Mouse (Mus musculus) brain, embryonic 14.5 days (tissue): Measurements from ENCODE around the gene Psmb1. TPM values are rescaled to one million over a fixed set of nuclear protein-coding genes. Genes with fewer than 3 reads are reported as not detected.
"Not testable (repeated sequence)": the region's sequence is repeated elsewhere in the genome, so short reads cannot be mapped to it uniquely, and the experiment has no call there.

Source experiments
- DNase-seq: peaks from one replicate; pipeline ENCODE4 v3.0.0-alpha.2; 2011; ENCODE audit warnings: low read depth
- CTCF ChIP-seq: fragments of 200-500 bp; IDR thresholded peaks from 2 replicates; pipeline ENCODE4 v1.5.1; 2012; ENCODE audit warnings: inconsistent platforms, mild to moderate bottlenecking, moderate library complexity, borderline replicate concordance; ENCODE audit not compliant: insufficient read depth, insufficient read length; ENCODE audit errors: extremely low read depth
- POLR2A ChIP-seq: fragments of 200-500 bp; IDR thresholded peaks from 2 replicates; pipeline ENCODE4 v1.6.1; 2012; ENCODE audit warnings: mild to moderate bottlenecking, inconsistent platforms, borderline replicate concordance; ENCODE audit not compliant: poor library complexity, insufficient read depth, insufficient read length, severe bottlenecking; ENCODE audit errors: extremely low read depth
- polyA plus RNA-seq: library from polyadenylated mRNA; depleted of rRNA; stranded (reverse); fragments of >200 nt; gene quantifications from 2 replicates; pipeline ENCODE4 v1.2.3, GENCODE M21; 2012

Psmb1 gene
- polyA plus RNA-seq, 1 experiment = 162 TPM

DNA sequence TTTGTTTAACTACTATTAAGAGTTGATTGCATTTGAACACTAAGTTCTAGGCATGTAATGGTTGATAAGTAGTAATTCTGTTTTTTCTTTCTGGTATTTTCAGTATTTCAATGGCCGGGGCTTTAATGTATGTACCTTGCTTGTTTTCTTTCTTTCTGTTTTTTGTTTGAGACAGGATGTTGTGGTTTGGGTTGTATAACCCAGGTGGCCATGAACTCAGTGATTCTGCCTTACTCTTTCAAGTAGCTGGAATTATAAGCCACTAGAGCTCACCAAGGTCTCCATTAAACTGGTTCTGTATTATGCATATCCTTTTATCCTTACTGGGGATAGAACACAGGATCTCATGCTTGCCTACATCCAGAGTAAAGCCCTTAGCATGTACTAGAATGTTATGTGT lies 19.2 kb upstream of the Psmb1 start:
- DNase-seq = no peak
- TF ChIP-seq CTCF (no peak), POLR2A (no peak)

DNA sequence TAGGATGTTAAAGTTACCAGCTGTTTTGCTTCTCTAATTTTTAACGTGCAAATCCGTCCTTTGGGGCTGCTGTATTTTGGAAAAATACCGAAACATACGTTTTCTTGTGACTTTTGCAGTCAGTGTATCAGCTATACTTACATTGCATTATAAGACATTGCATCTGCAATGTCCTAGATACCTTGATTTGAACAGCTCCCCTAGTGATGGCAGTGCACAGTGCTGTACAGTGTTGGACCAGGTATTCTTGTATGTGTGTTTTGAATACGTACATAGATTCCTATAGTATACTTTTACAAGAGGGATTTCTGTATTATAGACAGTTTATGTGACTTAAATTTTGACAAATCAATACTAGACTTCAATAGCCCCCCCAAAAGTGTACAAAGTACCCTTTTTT lies 18.6 kb upstream of the Psmb1 start:
- TF ChIP-seq POLR2A (no peak), CTCF (no peak)

DNA sequence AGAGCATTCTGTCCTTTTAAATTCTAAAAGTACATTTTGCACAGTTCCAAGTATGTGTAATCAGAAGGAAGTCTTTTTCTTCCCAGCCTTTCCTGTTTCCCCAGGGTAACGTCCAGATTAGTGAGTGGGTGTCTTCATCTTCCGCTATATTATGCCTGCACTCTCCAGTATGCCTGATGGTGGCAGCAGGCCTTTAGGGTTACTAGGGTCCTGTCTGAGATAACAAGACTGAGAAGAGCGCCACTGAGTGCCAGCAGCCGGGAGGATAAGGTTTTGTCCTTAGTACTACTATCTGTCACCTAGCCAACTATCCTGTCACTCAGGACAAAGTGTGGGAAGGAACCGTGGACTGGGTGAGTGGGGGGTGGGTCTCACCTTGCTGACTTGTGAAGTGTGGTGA lies 18.2 kb upstream of the Psmb1 start:
- TF ChIP-seq CTCF = no peak
- no peak for TF ChIP-seq POLR2A
- DNase-seq = no peak

More for the DNA sequence above, 18.6 kb upstream of the Psmb1 start:
- DNase-seq = no peak

DNA sequence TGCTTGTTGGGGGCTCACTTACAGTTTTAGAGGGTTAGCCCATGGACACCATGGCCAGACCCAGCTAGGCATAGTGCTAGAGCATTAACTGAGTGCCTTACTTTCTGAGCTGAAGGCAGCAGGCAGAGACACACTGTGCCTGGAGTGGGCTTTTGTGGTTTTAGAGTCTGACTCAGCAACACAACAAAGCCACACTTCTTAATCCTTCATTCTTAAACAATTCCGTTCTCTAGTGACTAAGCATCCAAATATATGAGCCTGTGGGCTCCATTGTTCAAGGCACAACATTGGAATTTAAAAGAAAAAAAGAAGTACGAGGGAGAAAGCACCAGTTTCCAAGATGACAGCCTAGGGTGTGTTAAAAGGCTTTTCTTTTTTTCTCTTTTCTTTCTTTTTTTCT lies 11.1 kb upstream of the Psmb1 start:
- TF ChIP-seq CTCF = no peak
- no peak for TF ChIP-seq POLR2A

DNA sequence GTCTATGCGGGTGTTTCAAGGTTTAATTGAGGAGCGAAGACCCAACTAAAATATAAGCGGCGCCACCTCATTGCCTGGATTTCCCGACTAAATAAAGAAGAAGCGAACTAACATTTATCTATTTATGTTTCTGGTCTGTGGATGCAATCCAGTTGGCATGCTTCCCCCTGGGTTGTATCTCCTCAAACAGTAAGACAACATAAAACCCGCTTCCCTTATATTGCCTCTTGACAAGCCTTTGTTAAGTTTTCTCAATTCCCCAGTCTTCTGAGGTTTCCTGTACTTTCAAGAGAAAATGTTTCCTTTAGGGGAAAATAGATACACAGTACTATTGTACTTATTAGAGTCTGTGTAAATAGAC lies 818 bp downstream of the Psmb1 start:
- no peak for DNase-seq
- no peak for TF ChIP-seq POLR2A
- TF ChIP-seq CTCF = no peak

More for the DNA sequence above, 11.1 kb upstream of the Psmb1 start:
- no peak for DNase-seq

DNA sequence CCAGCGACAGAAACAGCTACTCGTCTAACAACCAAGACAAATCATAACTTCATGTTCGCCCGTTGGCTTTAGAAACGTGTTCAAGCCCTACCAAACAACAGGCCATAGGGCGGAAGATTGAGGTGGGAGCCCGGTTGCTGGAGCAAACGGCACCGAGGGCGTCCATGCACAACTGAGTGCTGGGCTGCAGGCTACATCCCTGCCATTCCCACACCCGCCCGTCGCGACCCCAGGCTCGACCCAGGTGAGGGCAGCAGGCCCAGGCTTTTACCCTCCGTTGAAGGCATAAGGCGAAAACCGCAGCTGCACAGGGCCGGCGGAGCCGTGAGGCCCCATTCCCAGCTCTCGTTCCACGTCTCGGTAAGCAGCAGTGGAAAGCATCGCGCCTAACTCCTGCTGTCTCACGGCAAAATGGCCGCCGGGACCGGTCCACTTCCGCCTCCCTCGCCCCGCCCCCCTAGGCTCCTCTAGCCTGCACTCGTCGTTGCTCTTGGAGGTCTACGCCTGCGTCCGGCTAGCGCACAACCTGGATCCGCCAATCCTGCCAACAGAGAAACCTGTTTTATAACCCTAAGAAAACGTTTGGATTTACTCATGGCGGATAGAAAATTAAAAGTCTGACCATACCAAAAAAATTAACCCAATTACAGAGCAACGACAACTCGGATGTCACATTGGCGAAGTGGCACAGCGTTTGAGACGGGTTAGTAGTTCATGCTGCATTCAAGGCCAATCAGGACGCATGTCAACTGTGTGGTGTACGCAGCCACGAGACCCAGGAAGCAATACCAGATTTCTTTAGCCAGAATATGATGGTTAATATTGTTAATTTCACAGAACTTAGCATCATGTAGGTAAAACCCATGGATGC lies 1.4 kb downstream of the Psmb1 start:
- no peak for TF ChIP-seq CTCF
- TF ChIP-seq POLR2A = peak; percentile 64; the same call in 1 of the 2 replicates
- DNase-seq = peak; percentile 97

DNA sequence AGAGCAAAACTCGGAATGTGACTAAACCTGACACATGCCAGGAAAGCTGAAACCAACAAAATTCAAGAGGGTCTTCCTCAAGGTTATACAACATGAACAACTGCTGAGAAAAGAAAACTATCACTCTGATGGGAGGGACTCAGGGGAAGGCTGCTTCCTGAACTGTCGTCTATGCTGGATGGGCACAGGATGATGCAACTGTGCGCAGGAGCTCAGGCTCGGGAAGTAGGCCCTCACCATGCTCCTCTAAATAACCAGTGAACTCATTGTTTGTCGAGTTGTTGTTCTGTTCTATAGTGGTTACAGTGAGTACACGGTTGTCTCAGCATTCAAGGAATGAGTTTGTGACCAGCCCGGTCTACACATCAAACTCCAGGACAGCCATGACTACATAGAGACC lies 9.0 kb downstream of the Psmb1 start:
- no peak for TF ChIP-seq POLR2A
- no peak for TF ChIP-seq CTCF
- DNase-seq = no peak

DNA sequence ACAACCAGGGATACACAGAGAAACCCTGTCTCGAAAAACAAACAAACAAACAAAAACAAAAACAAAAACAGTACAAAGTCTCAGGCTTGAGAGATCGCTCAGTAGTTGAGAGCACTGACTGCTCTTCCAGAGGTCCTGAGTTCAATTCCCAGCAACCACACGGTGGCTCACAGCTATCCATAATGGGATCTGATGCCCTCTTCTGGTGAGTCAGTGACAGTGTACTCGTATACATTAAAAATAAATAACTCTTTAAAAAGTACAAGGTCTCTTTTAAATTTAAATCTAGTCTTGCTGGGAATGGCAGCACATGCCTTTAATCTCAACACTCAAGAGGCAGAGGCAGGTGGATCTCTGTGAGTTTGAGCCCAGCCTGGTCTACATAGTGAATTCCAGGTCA lies 26.9 kb downstream of the Psmb1 start:
- no peak for TF ChIP-seq POLR2A
- no peak for TF ChIP-seq CTCF
- no peak for DNase-seq

DNA sequence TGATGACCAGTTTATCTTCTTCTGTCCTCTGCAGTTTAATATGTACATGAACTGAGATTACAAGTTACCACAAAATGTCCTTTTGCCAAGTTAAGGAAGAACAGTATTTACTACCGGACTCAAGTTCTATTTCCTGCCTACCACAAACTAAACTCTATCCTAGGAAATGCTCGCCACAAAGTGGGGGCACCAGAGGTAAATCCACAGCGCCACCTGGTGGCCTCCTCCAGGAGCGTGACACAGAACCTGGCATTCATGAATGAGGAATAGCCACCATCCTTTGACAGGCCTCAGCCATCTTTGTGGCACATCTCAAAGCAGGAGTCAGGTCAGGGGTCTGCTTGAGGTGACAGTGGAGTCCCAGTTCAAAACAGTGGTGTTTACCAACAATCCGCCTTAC lies 31.9 kb downstream of the Psmb1 start:
- no peak for TF ChIP-seq POLR2A
- TF ChIP-seq CTCF = peak; percentile 91
- DNase-seq = peak; percentile 82

DNA sequence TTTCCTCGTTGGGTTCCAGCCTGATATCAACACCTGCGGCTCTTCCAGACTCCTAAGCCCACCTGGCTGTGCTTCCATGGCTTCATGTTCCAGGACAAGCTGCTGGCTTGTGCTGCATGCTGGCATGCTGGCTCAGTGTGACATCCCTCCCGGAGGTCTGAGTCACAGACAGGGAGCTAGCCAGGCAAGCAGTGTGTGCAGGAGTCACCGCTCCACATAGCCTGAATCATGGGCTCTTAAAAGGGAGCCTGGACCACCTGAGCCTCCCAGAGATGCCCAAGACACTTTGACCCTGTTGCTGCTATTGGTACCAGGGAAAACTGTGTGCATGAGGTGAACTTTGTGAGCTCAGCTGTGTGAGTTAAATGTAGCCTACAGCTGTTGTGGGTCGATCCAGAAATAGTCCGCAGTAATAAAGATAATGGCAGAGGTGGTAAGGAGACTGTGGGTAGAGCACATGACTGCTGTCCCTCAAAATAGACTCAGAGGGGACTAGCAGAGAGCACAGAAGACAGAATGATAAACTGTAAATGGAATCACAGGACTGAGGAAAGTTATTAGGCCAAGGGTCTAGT lies 37.5 kb downstream of the Psmb1 start:
- no peak for DNase-seq
- TF ChIP-seq CTCF (no peak), POLR2A (no peak)

DNA sequence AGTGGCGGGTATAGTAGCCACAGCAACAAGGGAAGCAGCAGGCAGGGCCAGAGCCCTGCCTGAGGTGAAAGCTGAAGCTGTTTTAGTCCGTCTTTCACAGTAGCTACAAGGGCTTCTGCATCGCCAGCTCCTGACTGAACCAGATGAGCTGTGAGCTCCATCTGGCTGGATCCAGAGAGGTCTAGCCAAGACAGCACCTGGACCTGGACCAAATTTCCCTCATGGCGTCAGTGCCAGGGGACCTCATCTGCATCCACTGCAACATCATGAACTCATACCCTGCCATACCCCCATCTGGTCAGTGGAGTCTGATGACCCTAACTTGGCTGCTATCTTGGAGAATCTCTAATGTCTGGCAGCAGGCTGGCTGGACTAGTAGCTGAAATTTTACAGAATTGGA lies 39.8 kb downstream of the Psmb1 start:
- TF ChIP-seq CTCF = no peak
- TF ChIP-seq POLR2A = no peak
- peak; percentile 20 for DNase-seq

DNA sequence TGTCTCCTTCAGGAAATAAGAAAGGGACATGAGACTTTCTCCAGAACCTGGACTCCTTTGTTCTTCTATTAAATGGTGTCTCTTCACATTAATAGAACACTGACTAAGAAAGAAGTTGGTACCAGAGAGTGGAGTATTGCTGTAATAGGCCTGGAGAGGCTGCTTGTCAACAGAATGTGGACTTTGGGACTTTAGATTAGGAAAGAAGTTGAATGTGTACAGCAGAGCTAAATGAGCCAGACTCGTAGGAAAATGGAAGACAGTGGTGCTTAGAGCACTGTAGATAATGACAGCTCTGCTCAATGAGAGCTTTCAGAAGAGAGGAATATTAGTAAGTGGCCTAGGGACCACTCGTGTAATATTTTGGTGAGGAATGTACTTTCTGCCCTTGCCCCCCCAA lies 43.0 kb downstream of the Psmb1 start:
- no peak for DNase-seq
- TF ChIP-seq POLR2A (no peak), CTCF (no peak)

DNA sequence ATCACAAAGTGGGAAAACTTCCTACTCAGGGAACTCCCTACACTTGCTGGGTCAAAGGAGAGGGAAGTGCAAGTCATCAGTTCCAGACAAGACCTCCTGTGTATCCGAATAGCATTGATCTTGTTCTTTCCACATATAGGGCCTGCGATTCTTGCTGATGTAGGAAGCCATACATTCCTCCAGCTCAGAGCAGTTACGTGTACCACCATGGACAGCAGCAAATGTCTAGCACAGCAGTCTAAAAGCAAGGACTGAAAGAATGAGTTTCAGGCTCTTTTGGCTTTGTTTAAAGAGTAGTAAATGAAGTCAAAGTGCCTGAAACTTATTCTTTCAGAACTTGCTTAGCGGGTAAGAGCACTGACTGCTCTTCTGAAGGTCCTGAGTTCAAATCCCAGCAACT lies 44.3 kb downstream of the Psmb1 start:
- no peak for DNase-seq
- TF ChIP-seq CTCF (no peak), POLR2A (no peak)

DNA sequence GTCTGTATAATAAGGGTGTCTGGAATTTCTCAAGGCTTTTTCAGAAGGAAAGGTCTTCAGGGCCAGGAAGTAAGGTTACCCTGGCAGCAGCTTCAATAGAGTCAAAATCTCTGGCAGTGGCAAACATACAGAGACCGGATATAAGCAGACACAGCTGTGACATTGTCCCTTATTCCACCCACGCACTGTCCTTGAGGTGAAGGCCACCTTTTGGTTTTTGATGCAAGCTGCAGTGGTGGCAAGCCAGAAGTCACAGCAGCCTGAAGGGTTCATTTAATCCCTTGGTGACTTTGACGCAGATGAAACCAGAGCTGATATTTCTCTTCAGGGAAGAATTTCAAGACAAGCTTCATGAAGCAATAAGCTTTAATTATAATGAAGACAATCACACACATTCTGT lies 49.9 kb downstream of the Psmb1 start:
- no peak for DNase-seq
- TF ChIP-seq POLR2A (no peak), CTCF (no peak)

DNA sequence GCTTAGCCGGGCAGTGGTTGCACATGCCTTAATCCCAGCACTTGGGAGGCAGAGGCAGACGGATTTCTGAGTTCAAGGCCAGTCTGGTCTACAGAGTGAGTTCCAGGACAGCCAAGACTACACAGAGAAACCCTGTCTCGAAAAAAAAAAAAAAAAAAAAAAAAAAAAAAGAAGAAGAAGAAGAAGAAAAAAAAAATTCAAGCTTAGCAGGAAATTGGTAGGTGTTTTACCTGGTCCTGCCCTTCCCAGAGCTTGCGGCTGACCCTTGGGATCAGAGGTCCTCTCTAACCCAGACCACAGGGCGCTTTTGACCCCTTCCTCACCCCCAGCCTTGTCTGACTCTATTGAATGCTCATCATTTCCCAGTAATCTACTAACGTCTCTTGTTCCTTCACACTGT lies 50.4 kb downstream of the Psmb1 start:
- not testable (repeated sequence) for DNase-seq
